Mouse (Mus musculus) heart, embryonic 10.5 days (tissue): ENCODE measurements around the gene Cbfa2t3. TPM values are rescaled to one million over a fixed set of nuclear protein-coding genes. Genes with fewer than 3 reads are reported as not detected.
A peak's percentile ranks its signal among the peaks of the same experiment; 100 is the strongest.
"Not testable (repeated sequence)": the region's sequence is repeated elsewhere in the genome, so short reads cannot be mapped to it uniquely, and the experiment has no call there.

ENCODE experiments used
- DNase-seq: peaks from one replicate; pipeline ENCODE4 v3.0.0-alpha.2; 2017; ENCODE audit warnings: low spot score
- H3K27ac ChIP-seq: fragments of 300-500 bp; sonication (generic); 2 replicates; pipeline ENCODE4 v1.5.1; 2016; ENCODE audit warnings: mild to moderate bottlenecking
- H3K27me3 ChIP-seq: fragments of 300-500 bp; sonication (generic); 2 replicates; pipeline ENCODE4 v1.6.1; 2016; ENCODE audit warnings: mild to moderate bottlenecking; ENCODE audit not compliant: poor library complexity, insufficient read depth, severe bottlenecking
- H3K36me3 ChIP-seq: fragments of 300-500 bp; sonication (generic); 2 replicates; pipeline ENCODE4 v1.6.1; 2016; ENCODE audit warnings: mild to moderate bottlenecking, moderate library complexity
- H3K4me1 ChIP-seq: fragments of 300-500 bp; sonication (generic); 2 replicates; pipeline ENCODE4 v1.6.1; 2016; ENCODE audit warnings: mild to moderate bottlenecking
- H3K4me3 ChIP-seq: fragments of 300-500 bp; sonication (generic); 2 replicates; pipeline ENCODE4 v1.5.1; 2016; ENCODE audit warnings: mild to moderate bottlenecking, moderate library complexity
- H3K9me3 ChIP-seq: fragments of 300-500 bp; sonication (generic); 2 replicates; pipeline ENCODE4 v1.6.1; 2016; ENCODE audit warnings: mild to moderate bottlenecking, moderate library complexity
- WGBS: fragments of 180-500 bp; shearing (Covaris S2); methylation state at CpG from one replicate; pipeline ENCODE4 v1.1.7; 2016; 5-methylcytosine and 5-hydroxymethylcytosine counted together
- polyA plus RNA-seq: library from polyadenylated mRNA; unstranded; fragments of >200 nt; fragmentation: Nextera tagmentation; extraction: Ambion mirVana; gene quantifications from 2 replicates; pipeline ENCODE4 v1.2.1, GENCODE M21; 2016

Gene Cbfa2t3
- polyA plus RNA-seq, 1 experiment from 2014 or later: 5.5 TPM

DNA sequence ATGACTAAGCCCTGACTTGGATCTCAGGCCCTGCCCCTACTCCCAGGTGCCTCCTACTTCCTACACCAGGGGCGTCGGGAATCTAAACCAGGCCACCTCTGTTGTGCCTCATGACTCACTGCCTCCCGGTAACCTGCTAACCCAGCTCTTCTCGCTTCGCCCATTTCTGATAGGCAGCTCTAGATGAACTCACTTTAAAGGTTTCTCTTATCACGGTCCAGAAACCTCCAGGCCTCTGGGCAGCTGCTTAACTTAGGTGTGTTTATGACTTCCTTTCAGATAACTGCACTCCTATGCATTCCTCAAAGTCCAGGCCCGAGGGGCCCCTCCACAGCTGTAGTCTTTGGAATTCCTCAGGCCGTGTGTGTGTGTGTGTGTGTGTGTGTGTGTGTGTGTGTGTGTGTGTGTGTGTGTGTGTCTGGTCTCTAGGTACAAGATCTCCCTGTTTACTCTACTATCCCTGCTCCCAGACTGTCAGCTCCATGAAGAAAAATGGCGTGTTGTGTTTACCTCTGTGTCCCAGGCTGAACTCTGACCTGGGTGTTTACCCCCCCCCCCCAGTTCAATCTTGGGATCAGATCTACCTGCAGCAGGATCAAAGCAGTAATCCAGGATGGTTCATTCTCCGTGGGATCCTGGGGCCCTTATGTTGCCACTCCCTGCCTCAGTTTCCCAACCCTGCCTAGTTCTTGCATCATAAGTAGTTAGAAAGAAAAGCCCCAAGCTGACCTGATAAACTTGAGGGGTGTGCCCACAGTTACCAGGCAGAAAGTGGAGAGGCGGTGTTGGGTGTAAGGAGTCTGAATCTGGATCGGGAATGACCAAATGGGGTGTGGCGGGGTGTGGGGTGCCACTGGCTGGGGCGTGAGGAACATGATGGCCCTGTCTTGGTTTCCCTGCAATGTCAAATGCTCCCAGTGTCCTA, 62.8 kb downstream of the Cbfa2t3 start:
- H3K27me3 ChIP-seq: 0 out of 2 replicates have a peak, but pooled peaks cover 7% of the 10 kb centered on the region
- 0 out of 2 replicates have a peak overlapping the region, but pooled peaks have one; percentile 6 for H3K4me3 ChIP-seq
- H3K4me1 ChIP-seq: peaks cover 62% of the 10 kb centered on the region
- peaks cover 53% of the 10 kb centered on the region for H3K36me3 ChIP-seq
- H3K27ac ChIP-seq: peak overlapping the region; percentile 47
- WGBS: 32% methylated on average over 14 of the region's 14 CpGs
- DNase-seq: peak; percentile 83
- H3K9me3 ChIP-seq: no peaks in the 10 kb centered on the region

- H3K9me3 ChIP-seq: no peaks in the 10 kb centered on the region
- DNase-seq: no peak
- peaks cover 52% of the 10 kb centered on the region for H3K36me3 ChIP-seq
- peaks cover 14% of the 10 kb centered on the region; the same call in 1 of the 2 replicates for H3K27me3 ChIP-seq
- H3K4me1 ChIP-seq: peaks cover 41% of the 10 kb centered on the region
- 92% methylated on average over 14 of the region's 14 CpGs for WGBS
- no peak overlapping the region for H3K4me3 ChIP-seq
- no peak overlapping the region for H3K27ac ChIP-seq
These were observed 65.7 kb downstream of the Cbfa2t3 start for GRCm38 (mm10) chr8:122633205-122633604.

- Histone ChIP-seq H3K36me3 (peaks cover 42% of the 10 kb centered on the region), H3K4me1 (peaks cover 31% of the 10 kb centered on the region), H3K27me3 (peaks cover 17% of the 10 kb centered on the region; the same call in 1 of the 2 replicates)
- not testable (repeated sequence) for H3K9me3 ChIP-seq, DNase-seq, H3K4me3 ChIP-seq, H3K27ac ChIP-seq
- WGBS: 70% methylated on average over 3 of the region's 3 CpGs
These were observed 66.8 kb downstream of the Cbfa2t3 start for GRCm38 (mm10) chr8:122632134-122632533.

GRCm38 (mm10) chr8:122630696-122631095, 68.2 kb downstream of the Cbfa2t3 start:
- H3K9me3 ChIP-seq: no peaks in the 10 kb centered on the region
- H3K4me3 ChIP-seq: peak overlapping the region; percentile 44
- WGBS: 64% methylated on average over 22 of the region's 22 CpGs

GRCm38 (mm10) chr8:122629388-122629787, 69.5 kb downstream of the Cbfa2t3 start:
- Histone ChIP-seq H3K9me3 (no peaks in the 10 kb centered on the region), H3K4me3 (no peak overlapping the region), H3K27ac (no peak overlapping the region), H3K4me1 (peaks cover 17% of the 10 kb centered on the region), H3K36me3 (peaks cover 28% of the 10 kb centered on the region), H3K27me3 (peaks cover 27% of the 10 kb centered on the region; the same call in 1 of the 2 replicates)
- 55% methylated on average over 10 of the region's 10 CpGs for WGBS
- no peak for DNase-seq

More at GRCm38 (mm10) chr8:122630696-122631095, 68.2 kb downstream of the Cbfa2t3 start:
- Histone ChIP-seq H3K27me3 (peaks cover 26% of the 10 kb centered on the region; the same call in 1 of the 2 replicates), H3K36me3 (peaks cover 41% of the 10 kb centered on the region), H3K4me1 (peaks cover 17% of the 10 kb centered on the region), H3K27ac (peak overlapping the region; percentile 67)
- DNase-seq: no peak

DNA sequence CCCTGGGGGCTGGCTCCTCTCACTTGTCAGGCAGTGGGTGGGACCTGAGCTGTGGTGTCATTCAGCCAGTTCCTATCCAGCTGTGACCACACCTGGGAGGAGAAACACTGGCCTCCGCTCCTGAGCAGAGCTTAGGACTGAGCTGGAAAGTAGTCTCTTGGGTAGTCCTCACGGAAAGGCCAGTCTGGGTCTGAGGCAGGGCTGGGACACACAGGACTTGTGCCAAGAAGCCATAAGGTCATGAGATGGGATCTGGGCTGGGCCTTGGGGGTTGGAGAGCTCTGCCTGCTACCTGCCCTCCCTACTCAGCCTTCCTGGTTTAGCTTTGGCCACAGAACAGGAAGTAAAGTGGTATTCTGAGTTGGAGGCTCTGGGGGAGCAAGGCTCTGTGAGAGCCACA, 72.0 kb downstream of the Cbfa2t3 start:
- Histone ChIP-seq H3K27me3 (peaks cover 33% of the 10 kb centered on the region; the same call in 1 of the 2 replicates), H3K4me3 (no peak overlapping the region), H3K9me3 (no peaks in the 10 kb centered on the region), H3K36me3 (peaks cover 13% of the 10 kb centered on the region; the same call in 1 of the 2 replicates), H3K27ac (no peak overlapping the region), H3K4me1 (peaks cover 22% of the 10 kb centered on the region)
- 75% methylated on average over 2 of the region's 2 CpGs for WGBS
- DNase-seq: no peak

- DNase-seq: no peak
- peaks cover 9% of the 10 kb centered on the region; the same call in 1 of the 2 replicates for H3K36me3 ChIP-seq
These were observed 73.1 kb downstream of the Cbfa2t3 start for GRCm38 (mm10) chr8:122625811-122626210.

DNA sequence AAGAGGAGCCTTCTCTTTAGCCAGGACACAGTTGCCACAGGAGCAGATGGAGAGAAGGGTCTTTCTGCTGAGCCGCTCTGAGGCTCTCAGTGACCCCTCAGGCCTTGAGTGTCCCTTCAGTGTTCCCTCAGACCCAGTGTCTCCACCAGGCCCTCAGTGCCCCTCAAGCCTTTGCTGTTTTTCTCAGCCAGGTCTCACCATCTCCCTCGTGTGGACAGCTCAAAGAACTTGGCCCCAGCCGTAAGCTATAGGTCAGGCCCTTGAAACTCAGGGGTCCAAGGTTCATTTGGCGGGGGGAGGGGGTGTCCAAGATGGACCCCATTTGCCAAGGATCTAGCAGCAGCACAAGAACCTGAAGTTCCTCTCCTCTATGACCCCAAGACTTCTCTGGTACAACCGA, 74.3 kb downstream of the Cbfa2t3 start:
- Histone ChIP-seq H3K4me3 (no peak overlapping the region), H3K4me1 (peaks cover 26% of the 10 kb centered on the region), H3K9me3 (no peaks in the 10 kb centered on the region), H3K27ac (no peak overlapping the region), H3K36me3 (0 out of 2 replicates have a peak, but pooled peaks cover 3% of the 10 kb centered on the region), H3K27me3 (peaks cover 36% of the 10 kb centered on the region; the same call in 1 of the 2 replicates)
- DNase-seq: no peak
- WGBS: 50% methylated on average over 5 of the region's 5 CpGs

More at GRCm38 (mm10) chr8:122625811-122626210, 73.1 kb downstream of the Cbfa2t3 start:
- Histone ChIP-seq H3K4me1 (peaks cover 24% of the 10 kb centered on the region), H3K27me3 (peaks cover 39% of the 10 kb centered on the region; the same call in 1 of the 2 replicates), H3K9me3 (no peaks in the 10 kb centered on the region), H3K27ac (0 out of 2 replicates have a peak overlapping the region, but pooled peaks have one; percentile 16), H3K4me3 (no peak overlapping the region)
- WGBS: 87% methylated on average over 9 of the region's 9 CpGs

DNA sequence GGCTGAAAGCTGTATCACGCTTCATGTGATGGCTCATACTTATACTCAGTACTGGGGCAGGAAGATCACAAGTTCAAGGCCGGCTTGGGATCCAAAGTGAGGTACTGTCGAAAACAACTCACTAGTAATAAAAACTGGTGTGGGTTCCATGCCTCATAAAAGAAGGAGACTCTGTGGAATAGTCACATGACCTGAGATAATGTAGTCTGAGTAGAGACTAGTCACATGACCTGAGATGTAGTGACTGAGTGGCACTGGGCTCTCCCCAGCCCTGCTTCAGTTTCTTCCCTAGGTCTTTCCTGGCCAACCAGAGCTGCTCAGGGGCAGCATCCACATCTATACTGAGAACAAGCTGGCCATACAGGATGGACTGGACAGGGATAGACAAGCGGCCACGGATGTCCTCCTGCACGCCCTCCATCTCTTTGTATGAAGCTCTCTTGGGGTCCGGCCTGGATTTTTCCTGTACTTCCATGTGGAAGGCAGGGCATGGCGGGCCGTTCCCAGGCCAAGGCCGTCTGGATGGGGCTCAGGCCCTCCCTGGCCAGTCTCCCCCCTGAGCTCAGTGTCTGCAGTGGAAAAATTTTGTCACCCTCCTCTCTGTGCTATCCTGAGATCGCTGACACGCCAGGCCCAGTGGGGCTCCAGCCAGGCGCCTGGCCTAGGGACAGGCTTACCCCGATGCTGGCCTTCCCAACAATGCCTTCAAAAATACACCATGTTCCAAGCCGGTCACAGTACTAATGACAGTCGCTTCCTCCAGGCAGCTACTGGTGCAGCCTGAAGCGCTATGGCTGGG, 74.9 kb downstream of the Cbfa2t3 start:
- DNase-seq: no peak
- H3K4me1 ChIP-seq: peaks cover 28% of the 10 kb centered on the region
- peak overlapping the region; percentile 38; the same call in 1 of the 2 replicates for H3K27ac ChIP-seq
- H3K36me3 ChIP-seq: 0 out of 2 replicates have a peak, but pooled peaks cover 3% of the 10 kb centered on the region
- 76% methylated on average over 17 of the region's 17 CpGs for WGBS
- no peaks in the 10 kb centered on the region for H3K9me3 ChIP-seq
- peaks cover 36% of the 10 kb centered on the region; the same call in 1 of the 2 replicates for H3K27me3 ChIP-seq
- H3K4me3 ChIP-seq: no peak overlapping the region

GRCm38 (mm10) chr8:122622727-122623126, 76.2 kb downstream of the Cbfa2t3 start, which contains the start of gene Pabpn1l:
Gene Pabpn1l, minus strand, starts transcription at chr8:122622739.
- no peaks in the 10 kb centered on the region for H3K9me3 ChIP-seq
- WGBS: 66% methylated on average over 6 of the region's 6 CpGs
- H3K4me3 ChIP-seq: no peak within 1 kb of the TSS
- DNase-seq: no peak
- H3K36me3 ChIP-seq: no peaks in the 10 kb centered on the region
- H3K4me1 ChIP-seq: peaks cover 36% of the 10 kb centered on the region
- H3K27me3 ChIP-seq: peaks cover 25% of the 10 kb centered on the region; the same call in 1 of the 2 replicates
- 0 out of 2 replicates have a peak within 1 kb of the TSS, but pooled peaks have one; percentile 26 for H3K27ac ChIP-seq

GRCm38 (mm10) chr8:122620446-122620845, 78.5 kb downstream of the Cbfa2t3 start:
- 47% methylated on average over 5 of the region's 5 CpGs for WGBS
- Histone ChIP-seq H3K27ac (peak overlapping the region; percentile 18; the same call in 1 of the 2 replicates), H3K36me3 (peaks cover 5% of the 10 kb centered on the region; the same call in 1 of the 2 replicates), H3K27me3 (peaks cover 13% of the 10 kb centered on the region; the same call in 1 of the 2 replicates), H3K4me3 (no peak overlapping the region), H3K9me3 (no peaks in the 10 kb centered on the region), H3K4me1 (peaks cover 43% of the 10 kb centered on the region)
- no peak for DNase-seq
